Mouse (Mus musculus) limb, embryonic 14.5 days (tissue): ENCODE data around the gene Evi2a. TPM values are rescaled to one million over a fixed set of nuclear protein-coding genes. Genes with fewer than 3 reads are reported as not detected.

Experiments
- ATAC-seq: fragments of 200-750 bp; cut with Nextera tagmentation; 2 replicates; pipeline ENCODE4 v1.8.0; 2017; ENCODE audit warnings: low read depth, moderate number of reproducible peaks, moderate TSS enrichment; ENCODE audit not compliant: low FRiP score
- DNase-seq: peaks from one replicate; pipeline ENCODE4 v3.0.0-alpha.2; 2015; ENCODE audit warnings: low spot score
- H3K27ac ChIP-seq: fragments of 300-500 bp; sonication (generic); replicated peaks from 2 replicates; pipeline ENCODE4 v1.5.1; 2014; ENCODE audit warnings: low read depth, mild to moderate bottlenecking, low read length, moderate library complexity, mixed read lengths
- H3K27me3 ChIP-seq: fragments of 300-500 bp; sonication (generic); 2 replicates; pipeline ENCODE4 v1.6.1; 2014; ENCODE audit warnings: low read length, mixed read lengths; ENCODE audit not compliant: control insufficient read depth, insufficient read depth
- H3K36me3 ChIP-seq: fragments of 300-500 bp; sonication (generic); 2 replicates; pipeline ENCODE4 v1.6.1; 2014; ENCODE audit warnings: mild to moderate bottlenecking, low read length, moderate library complexity, mixed read lengths; ENCODE audit not compliant: control insufficient read depth, insufficient read depth
- H3K4me1 ChIP-seq: fragments of 300-500 bp; sonication (generic); 2 replicates; pipeline ENCODE4 v1.6.1; 2014; ENCODE audit warnings: antibody characterized with exemption, low read length, mixed read lengths; ENCODE audit not compliant: control insufficient read depth, insufficient read depth
- H3K4me2 ChIP-seq: fragments of 300-500 bp; sonication (generic); replicated peaks from 2 replicates; pipeline ENCODE4 v1.6.1; 2014; ENCODE audit warnings: low read depth, mild to moderate bottlenecking, low read length, moderate library complexity; ENCODE audit not compliant: severe bottlenecking
- H3K4me3 ChIP-seq: fragments of 300-500 bp; sonication (generic); replicated peaks from 2 replicates; pipeline ENCODE4 v1.5.1; 2014; ENCODE audit warnings: low read length
- H3K9ac ChIP-seq: fragments of 300-500 bp; sonication (generic); 2 replicates; pipeline ENCODE4 v1.6.1; 2014; ENCODE audit warnings: mild to moderate bottlenecking, low read depth, low read length, moderate library complexity; ENCODE audit not compliant: severe bottlenecking
- H3K9me3 ChIP-seq: fragments of 300-500 bp; sonication (generic); 2 replicates; pipeline ENCODE4 v1.6.1; 2016; ENCODE audit warnings: low read length; ENCODE audit not compliant: control insufficient read depth
- POLR2A ChIP-seq: fragments of 200-500 bp; IDR thresholded peaks from 2 replicates; pipeline ENCODE4 v1.8.0; 2012; ENCODE audit warnings: inconsistent platforms, mild to moderate bottlenecking, moderate library complexity, borderline replicate concordance; ENCODE audit not compliant: insufficient read depth, insufficient read length; ENCODE audit errors: extremely low read depth
- WGBS: fragments of 180-500 bp; shearing (Covaris S2); extraction: QIAGEN DNeasy Blood & Tissue Kit; methylation state at CpG from one replicate; pipeline ENCODE4 v1.1.7; 2014; 5-methylcytosine and 5-hydroxymethylcytosine counted together
- polyA plus RNA-seq, 2 experiments: library from polyadenylated mRNA; depleted of rRNA in 1 of 2; stranded (reverse) in 1 of 2; unstranded in 1 of 2; fragments of >200 nt; fragmentation: Nextera tagmentation in 1 of 2; extraction: Ambion mirVana in 1 of 2; gene quantifications; 2 replicates each; pipeline versions ENCODE4 v1.2.1 to v1.2.3; 2012 to 2014

The Evi2a gene
- polyA plus RNA-seq, 2 experiments = 5.8 to 6.0 TPM

- no peaks in the 10 kb centered on the region for H3K4me1 ChIP-seq
- H3K9me3 ChIP-seq = no peaks in the 10 kb centered on the region
- H3K4me3 ChIP-seq = no peak overlapping the region
- DNase-seq (no peak), ATAC-seq (no peak)
- no peak overlapping the region for H3K27ac ChIP-seq
- no peak overlapping the region for H3K9ac ChIP-seq
- H3K27me3 ChIP-seq = no peaks in the 10 kb centered on the region
- H3K36me3 ChIP-seq = peaks cover 81% of the 10 kb centered on the region
- no peak for TF ChIP-seq POLR2A
- 87% methylated on average over 11 of the region's 11 CpGs for WGBS
- H3K4me2 ChIP-seq = no peak overlapping the region
Observed at GRCm38 (mm10) chr11:79568197-79568911, 37.9 kb upstream of the Evi2a start.

DNA sequence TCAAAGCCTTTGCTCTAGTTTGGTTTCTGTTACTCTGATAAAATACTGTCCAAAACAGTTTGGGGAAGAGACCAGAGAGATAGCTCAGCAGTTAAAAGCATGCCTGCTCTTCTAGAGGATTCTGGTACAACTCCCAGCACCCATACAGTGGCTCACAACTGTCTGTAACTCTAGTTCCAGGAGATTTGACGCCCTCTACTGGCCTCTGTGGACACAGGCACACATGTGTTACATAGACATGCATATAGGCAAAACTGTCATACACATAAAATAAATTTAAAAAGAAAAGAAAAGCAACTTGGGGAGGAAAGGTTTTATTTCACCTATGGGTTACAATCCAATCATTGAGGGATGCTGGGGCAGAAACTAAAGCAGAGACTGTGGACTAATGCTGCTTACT, 36.5 kb upstream of the Evi2a start:
- WGBS = 41% methylated on average over 1 of the region's 1 CpGs
- TF ChIP-seq POLR2A = no peak
- ATAC-seq (no peak), DNase-seq (no peak)
- Histone ChIP-seq H3K36me3 (peaks cover 82% of the 10 kb centered on the region), H3K4me2 (no peak overlapping the region), H3K9me3 (no peaks in the 10 kb centered on the region), H3K4me1 (no peaks in the 10 kb centered on the region), H3K27ac (no peak overlapping the region), H3K9ac (no peak overlapping the region), H3K4me3 (no peak overlapping the region), H3K27me3 (no peaks in the 10 kb centered on the region)

DNA sequence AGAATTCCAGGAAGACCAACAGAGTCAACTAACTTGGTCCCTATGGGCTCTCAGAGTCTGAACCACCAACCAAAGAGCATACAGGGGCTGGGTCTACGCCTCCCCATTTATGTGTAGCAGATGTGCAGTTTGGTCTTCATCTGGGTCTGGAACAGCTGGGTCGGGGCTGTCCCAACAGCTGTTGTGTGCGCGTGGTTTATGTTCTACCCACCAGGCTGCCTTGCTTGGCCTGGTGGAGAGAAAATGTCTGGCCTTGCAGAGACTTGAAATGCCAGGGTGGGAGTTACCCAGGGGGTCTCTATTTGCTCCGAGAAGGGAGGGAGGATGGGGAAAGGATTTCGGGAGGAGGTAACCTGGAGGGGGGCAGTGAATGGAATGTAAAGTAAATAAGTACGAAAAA, 33.1 kb upstream of the Evi2a start:
- no peak overlapping the region for H3K9ac ChIP-seq
- peaks cover 84% of the 10 kb centered on the region for H3K36me3 ChIP-seq
- WGBS = 78% methylated on average over 7 of the region's 7 CpGs
- DNase-seq = no peak
- no peak overlapping the region for H3K4me3 ChIP-seq
- no peaks in the 10 kb centered on the region for H3K4me1 ChIP-seq
- H3K9me3 ChIP-seq = no peaks in the 10 kb centered on the region
- H3K27ac ChIP-seq = no peak overlapping the region
- no peak for TF ChIP-seq POLR2A
- no peak for ATAC-seq
- H3K4me2 ChIP-seq = no peak overlapping the region
- no peaks in the 10 kb centered on the region for H3K27me3 ChIP-seq

- 92% methylated on average over 4 of the region's 4 CpGs for WGBS
- Histone ChIP-seq H3K9me3 (no peaks in the 10 kb centered on the region), H3K4me2 (no peak overlapping the region), H3K27ac (no peak overlapping the region), H3K27me3 (no peaks in the 10 kb centered on the region), H3K36me3 (peaks cover 79% of the 10 kb centered on the region), H3K4me3 (no peak overlapping the region), H3K9ac (no peak overlapping the region), H3K4me1 (no peaks in the 10 kb centered on the region)
- no peak for TF ChIP-seq POLR2A
- no peak for ATAC-seq
- DNase-seq = no peak
Observed at GRCm38 (mm10) chr11:79560536-79560935, 30.1 kb upstream of the Evi2a start.

GRCm38 (mm10) chr11:79552622-79553021, 22.2 kb upstream of the Evi2a start:
- no peak overlapping the region for H3K9ac ChIP-seq
- no peak overlapping the region for H3K4me2 ChIP-seq
- no peaks in the 10 kb centered on the region for H3K9me3 ChIP-seq
- peaks cover 87% of the 10 kb centered on the region for H3K36me3 ChIP-seq
- no peak for TF ChIP-seq POLR2A
- no peak overlapping the region for H3K4me3 ChIP-seq
- ATAC-seq = no peak
- DNase-seq = no peak
- no peaks in the 10 kb centered on the region for H3K27me3 ChIP-seq
- H3K4me1 ChIP-seq = no peaks in the 10 kb centered on the region
- no peak overlapping the region for H3K27ac ChIP-seq
- WGBS = 81% methylated on average over 1 of the region's 1 CpGs
